In the genomic region with DNA sequence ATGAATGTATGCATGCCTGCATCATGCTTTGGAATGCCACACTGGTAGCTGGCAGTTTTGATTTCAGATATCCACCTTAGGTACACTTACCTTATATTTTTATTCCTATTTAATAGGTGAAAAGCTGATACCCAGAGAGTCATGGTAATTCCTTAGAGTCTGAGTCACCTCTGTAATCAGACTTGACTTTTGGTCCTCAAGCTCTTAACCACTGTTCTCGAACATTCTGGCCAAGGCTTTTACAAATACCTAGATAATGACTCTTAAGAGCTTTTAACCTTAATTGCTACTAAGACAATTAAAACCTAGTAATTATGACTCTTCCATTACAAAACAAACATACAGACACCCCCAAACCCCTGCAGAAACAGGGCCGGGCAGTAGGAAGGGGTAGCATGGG, we compare ENCODE assay signal across 8 mouse cellular contexts.
"Had no signal": no experiment of that assay in that cellular context is flagged by ENCODE, and none has a peak within 500 bp of the region (broad histone marks: within the 10 kb centered on the region; RNA-seq: fewer than 3 reads in every experiment).

No protein-coding gene starts in this region.

- H3K4me3 ChIP-seq: left cerebral cortex, adult 2 months; limb, embryonic 10.5 days; liver, embryonic 12.5 days; lung, embryonic 15.5 days; midbrain, embryonic 13.5 days had no signal

- H3K4me1 ChIP-seq: midbrain, embryonic 13.5 days had no signal

- H3K9me3 ChIP-seq: limb, embryonic 10.5 days; liver, embryonic 12.5 days; lung, embryonic 15.5 days; midbrain, embryonic 13.5 days had no signal

- H3K27ac ChIP-seq: left cerebral cortex, adult 2 months; limb, embryonic 10.5 days; liver, embryonic 12.5 days; lung, embryonic 15.5 days; midbrain, embryonic 13.5 days had no signal

- H3K27me3 ChIP-seq: liver, embryonic 12.5 days; lung, embryonic 15.5 days; midbrain, embryonic 13.5 days had no signal

- ATAC-seq: midbrain, embryonic 13.5 days had no signal

- DNase-seq: kidney, adult 8-10 months; right cerebral cortex, postnatal 14 days; thymus, postnatal 25 days had no signal

- H3K9ac ChIP-seq: liver, embryonic 12.5 days; lung, embryonic 15.5 days; midbrain, embryonic 13.5 days had no signal

- H3K4me2 ChIP-seq: lung, embryonic 15.5 days; midbrain, embryonic 13.5 days had no signal
